Mouse (Mus musculus) left cerebral cortex, postnatal 10 days (tissue): ENCODE data around the gene Cdh24. TPM values are rescaled to one million over a fixed set of nuclear protein-coding genes. Genes with fewer than 3 reads are reported as not detected.

Source experiments
- DNase-seq, 2 experiments: peaks; one replicate each; pipeline ENCODE4 v3.0.0; 2021 to 2022; ENCODE audit warnings: low spot score in 2 of 2, mixed read lengths in 1 of 2; ENCODE audit errors: extremely low spot score in 1 of 2
- intact Hi-C: fragments of 180-260 bp; cut with DNase I; formaldehyde crosslinking; loops from one replicate; pipeline ENCODE4 v1.15.1; 2025
- total RNA-seq, 2 experiments: library from RNA; stranded (reverse); gene quantifications; 2 replicates each; pipeline ENCODE4 v1.2.3; 2021

Cdh24 gene
- total RNA-seq, result 10 to 100 TPM; 11.8 to 15.4 TPM

DNA sequence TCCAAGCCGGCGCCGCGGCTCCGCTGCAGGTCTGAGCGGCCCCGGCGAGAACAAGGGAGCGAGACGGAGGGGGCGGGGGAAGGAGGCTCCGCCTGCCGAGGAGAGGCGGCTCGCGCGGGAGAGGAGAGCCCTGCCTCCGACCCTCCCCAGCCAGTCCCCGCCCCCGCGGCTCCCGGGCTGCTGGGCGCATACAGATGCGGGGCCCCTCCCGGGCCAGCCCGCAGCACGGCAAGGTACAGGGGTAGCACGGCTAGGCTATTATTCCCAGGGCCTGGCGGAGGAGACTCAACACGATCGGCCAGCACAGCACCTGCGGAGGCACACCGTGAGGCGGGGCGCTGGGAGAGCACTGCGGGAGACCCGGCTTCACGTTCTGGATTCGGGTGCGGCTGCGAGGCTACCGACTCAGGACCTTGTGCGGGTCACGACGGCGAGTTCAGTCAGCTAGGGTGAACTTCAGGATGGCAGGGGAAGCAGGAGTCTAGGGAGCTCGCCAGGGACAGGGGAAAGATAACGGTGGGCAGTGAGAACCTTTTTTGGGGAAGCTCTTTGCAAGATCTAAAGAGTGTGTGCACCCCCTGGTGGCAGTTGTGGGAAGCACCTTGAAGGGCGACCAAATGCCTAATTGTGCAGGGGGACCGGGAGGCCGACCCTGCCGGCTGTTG is at the start of gene Cdh24:
Gene Cdh24 (minus strand): TSS at position 60 of the 665 bp plus-strand sequence.
- DNase-seq, result peak; percentile 84 to 94
- intact Hi-C loops, result loop anchor here (2.0 to 5.0 kb wide), 4 partner anchors 73 to 579 kb away; no protein-coding TSS in a partner anchor

DNA sequence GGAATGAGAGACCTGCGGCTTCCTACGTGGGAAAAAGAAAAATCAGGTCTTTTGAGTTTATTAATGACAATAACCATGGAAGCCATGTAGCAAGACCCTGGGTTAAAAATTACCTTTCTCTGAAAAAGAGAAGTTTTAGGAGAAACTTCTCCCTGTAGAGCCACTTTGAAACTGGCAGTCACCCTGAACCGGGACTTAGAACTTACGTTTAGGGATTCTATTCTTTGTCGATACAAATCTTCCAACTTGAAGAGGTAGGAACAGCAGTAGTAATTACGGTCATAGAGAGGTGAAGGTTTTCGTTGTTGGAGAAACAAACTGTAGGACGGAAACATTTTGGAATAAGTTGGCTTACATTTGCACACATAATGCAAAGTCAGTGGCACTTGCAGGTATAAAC is 46.1 kb upstream of the Cdh24 start:
- intact Hi-C loops, result no loop called here

DNA sequence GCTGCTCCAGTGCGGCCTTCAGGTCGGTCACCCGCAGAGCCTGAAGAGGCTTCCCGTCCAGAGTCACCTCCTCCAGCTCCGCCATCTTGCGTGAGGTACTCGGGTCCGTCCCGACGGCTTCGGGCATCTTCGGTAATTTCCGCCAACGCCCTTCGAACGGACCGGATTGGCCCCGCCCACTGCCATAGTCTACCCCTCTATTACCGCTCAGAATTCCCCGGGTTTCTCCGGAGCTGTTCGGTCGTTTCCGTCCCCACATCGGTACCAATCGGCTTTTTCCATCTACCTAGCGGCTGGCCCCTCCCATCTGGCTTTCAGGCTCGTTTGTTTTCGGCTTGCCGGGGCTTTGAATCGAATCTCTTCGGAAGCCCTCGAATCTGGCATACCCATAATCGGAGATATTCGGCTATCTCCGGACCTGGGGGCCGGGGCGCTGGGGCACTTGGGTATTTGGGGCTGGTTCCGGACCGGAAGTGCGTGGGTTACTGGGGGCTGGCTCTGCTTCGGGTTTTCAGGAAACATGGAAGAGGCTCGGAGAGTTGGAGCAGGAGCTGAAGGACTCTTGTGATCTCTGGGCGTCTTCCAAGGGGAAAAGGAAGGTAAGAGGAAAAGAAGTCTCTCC is 45.5 kb upstream of the Cdh24 start, which contains the start of gene Acin1:
Gene Acin1 (minus strand): TSS at position 410 of the 622 bp plus-strand sequence.
- intact Hi-C loops, result no loop called here
- DNase-seq, result peak; percentile 100

More for the DNA sequence above, 46.1 kb upstream of the Cdh24 start:
- no peak for DNase-seq

DNA sequence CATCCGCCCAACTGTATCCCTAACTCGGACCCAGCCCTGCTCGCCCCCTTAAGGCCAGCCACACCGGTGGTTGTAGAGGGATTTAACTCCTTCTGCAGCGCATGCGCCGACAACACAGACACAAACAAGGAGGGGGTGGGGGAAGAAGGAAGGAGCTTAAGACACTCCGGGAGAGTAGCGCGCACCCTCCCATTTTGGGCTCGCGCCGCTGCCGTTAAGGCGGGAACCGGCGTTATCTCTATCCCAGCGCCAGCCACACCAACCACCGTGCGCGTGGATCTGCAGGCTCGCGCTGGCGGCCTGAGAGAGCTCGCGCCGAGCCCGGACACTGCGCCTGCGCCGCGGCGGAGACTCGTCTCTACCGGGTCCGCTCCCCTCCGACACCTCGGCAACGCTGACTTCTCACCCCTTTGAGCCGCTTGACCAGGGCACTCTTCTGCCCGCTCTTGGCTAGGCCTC is 44.9 kb upstream of the Cdh24 start, which contains the start of gene 1700123O20Rik:
Gene 1700123O20Rik (plus strand): TSS at position 154 of the 459 bp plus-strand sequence.
- peak; percentile 65 to 87 for DNase-seq
- intact Hi-C loops, result no loop called here

DNA sequence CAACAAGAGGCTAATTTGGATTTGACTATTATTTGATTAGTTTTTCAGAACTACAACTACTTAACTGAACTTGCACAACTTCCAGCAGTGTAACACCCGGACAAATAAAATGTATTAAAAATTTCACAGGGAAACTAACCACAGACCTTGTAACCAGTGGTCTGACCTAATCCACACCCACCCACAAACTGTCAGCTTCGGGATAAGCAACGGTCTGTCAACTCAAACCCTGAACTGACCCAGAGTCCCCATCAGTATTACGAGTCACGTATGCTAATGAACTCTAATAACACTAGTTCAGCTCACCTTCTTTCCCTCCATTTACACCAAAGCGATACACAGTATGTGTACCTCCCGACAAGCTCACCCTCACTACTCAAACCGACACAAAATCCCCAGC is 44.3 kb upstream of the Cdh24 start:
- intact Hi-C loops, result no loop called here
- DNase-seq, result no peak

DNA sequence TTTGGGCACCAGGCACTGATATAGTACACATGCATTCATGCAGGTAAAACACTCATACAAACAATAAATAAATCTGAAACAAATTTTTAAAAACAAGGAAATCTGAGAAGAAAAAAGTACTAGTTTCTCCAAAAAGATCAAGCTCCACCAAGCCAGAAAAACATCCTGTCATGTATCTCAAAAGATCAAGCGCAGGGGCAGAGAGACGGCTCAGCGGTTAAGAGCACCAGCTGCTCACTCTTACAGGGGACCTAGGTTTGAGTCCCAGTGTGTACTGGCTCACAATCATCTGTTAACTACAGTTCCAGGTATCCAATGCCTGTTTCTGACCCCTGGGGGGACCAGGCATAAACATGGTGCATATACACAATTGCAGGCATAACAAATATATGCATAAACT is 41.2 kb upstream of the Cdh24 start:
- intact Hi-C loops, result no loop called here
- DNase-seq, result no peak

DNA sequence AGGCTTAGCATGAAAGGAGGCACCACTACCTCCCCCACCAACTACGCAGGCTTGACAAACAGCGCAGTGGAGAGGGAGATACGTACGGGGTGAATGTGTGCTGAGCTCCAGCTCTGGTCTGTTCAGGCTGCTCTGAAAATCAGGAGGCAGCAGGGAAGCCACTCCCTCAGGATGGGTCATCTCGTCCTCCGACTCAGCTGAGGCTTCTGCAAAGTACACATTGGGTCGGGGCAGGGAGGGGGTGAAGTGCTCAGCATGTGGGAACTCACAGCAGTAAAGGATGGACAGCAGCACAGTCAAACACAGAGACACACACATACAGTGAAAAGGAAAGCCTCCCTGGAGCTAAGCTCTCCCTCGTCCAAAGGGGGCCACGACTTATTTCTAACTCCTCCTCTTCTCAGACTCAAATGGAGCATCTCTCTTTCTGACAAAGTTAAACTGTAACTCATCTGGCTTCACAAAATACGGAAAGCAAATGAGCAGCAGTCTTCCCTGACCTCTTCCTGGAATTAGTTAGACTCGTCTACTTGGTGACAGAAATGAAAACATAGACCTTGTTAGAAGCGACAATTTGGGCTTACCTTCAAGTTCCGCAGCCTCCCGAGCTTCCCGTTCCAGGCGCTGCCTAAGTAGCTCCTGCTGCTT is 37.6 kb upstream of the Cdh24 start:
- no peak for DNase-seq
- intact Hi-C loops, result no loop called here

DNA sequence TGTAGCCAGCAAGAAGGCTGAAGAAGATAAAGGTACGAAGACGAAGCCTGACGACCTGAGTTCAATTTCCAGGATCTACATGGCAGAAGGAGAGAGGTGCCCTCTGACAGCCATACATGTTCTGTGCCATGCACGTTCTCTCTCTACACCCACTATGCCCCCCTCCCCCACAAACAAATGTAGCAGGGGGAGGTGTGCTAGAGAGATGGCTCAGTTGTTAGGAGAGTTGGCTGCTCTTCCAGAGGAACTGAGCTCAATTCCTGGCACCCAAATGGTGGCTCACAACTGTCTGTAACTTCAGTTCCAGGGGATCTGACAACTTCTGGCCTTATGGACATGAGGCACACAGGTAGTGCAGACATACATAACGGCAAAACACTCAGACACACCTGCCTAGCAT is 35.1 kb upstream of the Cdh24 start:
- intact Hi-C loops, result no loop called here
- no peak for DNase-seq

DNA sequence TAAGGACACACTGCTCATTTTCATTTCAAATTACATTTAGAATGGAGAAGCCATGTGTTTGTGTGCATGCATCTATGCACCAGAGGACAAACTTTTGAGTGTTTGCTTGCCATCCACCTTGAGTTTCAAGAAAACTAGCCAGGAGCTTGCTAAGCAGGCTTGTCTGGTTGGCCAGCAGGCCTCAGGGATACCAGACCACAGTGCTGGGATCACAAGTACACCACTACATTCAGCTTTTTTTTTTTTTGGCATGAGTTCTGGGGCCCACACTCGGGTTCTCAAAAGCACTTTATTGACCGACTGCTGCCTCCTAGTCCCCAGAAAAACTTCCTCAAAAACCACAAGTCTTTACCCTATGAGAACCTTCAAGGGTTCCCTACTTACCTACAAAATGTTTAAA is 33.2 kb upstream of the Cdh24 start:
- DNase-seq, result no peak
- intact Hi-C loops, result no loop called here

DNA sequence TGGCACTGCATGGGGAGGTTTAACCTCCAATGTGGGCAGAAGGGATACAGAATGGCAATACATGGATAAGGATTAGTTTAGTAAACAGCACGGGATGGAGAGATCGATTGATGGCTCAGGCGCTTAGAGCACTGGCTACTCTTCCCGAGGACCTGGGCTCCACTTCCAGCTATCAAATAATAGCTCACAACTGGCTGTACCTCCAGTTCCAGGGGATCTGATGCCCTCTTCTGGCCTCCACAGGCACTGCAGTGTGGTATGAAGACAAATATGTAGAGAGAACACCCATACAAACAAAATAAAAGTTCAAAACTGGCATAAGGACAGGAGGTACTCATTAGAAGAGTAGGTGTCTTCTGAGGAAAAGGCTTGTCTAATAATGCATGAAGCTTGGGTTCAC is 28.2 kb upstream of the Cdh24 start:
- intact Hi-C loops, result no loop called here
- peak in 1 of 2 experiments; percentile 49 for DNase-seq

DNA sequence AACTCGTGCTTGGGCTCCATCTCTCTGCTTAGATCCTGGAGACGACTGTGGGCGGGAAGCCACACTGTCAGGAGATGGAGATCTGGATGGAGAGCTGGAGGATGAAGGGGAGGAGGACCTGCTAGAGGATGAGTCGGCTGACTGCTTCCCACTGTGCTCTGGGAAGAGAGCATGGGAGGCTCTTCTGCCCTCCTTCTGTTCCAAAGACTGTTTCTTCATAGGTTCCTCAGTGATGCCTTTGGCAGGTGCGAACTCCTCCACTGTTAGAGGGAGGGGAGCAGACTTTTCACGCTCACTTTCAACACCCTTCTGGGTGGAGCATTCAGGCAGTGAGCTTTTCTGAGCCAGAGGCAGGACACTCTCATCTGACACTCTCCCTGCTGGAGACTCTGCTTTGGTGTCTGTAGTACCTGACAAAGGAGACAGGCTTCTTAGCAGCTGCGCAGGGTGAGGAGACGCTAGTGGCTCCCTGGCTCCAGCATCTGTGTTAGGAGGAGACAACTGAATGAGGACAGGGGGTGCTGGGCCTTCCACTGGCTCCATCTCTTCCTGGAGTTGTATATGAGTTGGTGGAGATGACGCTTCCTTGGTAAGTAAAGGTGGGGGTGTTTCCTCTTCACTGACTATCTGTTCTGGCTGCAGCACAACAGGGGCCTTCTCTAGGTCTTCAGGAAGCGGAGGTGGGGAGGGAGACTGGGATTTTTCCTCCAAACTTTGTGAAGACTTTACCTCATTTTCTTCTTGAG is 23.5 kb upstream of the Cdh24 start:
- intact Hi-C loops, result no loop called here
- no peak for DNase-seq

DNA sequence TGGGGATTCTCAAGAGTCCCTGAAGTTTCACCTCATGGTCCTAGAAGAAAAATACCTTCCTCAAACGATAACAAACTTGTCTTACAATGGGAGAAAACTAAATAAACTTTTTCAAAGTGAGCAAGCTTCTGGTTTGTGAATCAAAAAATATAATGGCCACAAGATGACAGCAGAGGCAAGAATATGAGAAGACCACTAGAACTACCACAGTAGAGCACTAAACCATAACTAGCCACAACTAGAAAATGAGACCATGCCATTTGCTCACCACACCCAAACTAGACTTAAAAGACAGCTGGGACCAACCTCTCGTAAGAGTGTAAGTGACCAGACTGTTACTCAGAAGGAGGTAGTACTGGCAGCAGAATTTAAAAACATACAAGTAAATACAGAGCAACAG is 18.8 kb upstream of the Cdh24 start:
- intact Hi-C loops, result no loop called here
- DNase-seq, result no peak

DNA sequence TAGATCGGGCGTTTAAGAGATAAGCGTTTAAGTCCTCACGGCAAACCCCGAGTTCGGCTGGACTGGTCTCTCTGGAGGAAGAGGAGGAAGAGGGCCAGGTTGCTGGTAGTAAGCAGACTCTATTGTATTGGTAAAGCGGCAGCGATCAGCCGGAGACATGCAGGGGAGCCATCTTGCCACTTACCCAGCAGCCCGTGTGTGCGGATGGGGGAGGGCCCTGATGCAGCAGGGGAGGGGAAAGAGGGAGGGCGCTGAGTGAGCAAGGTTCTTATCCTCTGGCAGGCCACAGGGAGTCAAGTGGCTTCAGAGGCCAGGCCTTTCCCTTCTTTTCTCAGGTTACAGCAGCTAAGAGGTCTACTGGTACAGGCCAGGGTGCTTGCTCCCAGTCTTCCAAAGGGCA is 12.3 kb upstream of the Cdh24 start:
- intact Hi-C loops, result no loop called here
- DNase-seq, result peak; percentile 81 to 90

DNA sequence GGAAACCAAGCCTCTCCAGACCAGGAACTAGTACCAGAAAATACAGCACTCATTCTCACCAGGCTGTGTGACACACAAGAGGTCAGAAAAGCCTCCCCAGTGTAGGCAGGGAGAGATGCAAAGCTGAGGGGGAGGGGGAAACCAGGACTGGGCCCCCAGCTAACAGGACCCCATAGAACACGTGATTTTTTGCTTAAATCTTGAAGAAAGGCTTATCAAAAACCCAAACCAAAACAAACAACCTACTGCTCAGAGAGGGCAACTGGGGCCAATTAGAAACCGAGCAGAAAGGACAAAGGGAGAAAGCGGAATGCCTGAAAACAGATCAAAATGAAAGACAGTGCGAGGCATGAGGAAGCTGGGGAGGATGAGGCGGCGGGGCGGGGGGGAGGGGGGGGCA is 11.6 kb upstream of the Cdh24 start:
- intact Hi-C loops, result no loop called here
- DNase-seq, result no peak

DNA sequence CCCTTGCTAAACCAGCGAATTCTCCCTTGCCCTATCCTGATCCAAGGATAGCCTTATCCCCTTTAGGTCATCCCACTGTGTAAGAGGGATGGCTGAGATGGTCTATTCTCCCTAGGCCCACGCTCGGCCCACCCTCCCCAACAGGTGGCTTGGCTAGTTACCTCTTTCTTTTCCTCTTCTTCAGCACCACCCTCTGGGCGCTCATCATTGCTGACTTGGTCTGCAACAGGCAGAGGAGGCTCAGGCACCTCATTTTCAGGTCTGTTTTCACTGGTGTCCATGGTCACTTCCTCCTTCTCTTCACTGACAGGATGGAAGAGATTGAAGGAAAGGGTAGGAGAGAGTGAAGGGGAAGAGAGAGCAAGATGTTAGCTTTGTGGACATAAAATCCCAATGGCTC is 10.4 kb upstream of the Cdh24 start:
- peak in 1 of 2 experiments; percentile 26 for DNase-seq
- intact Hi-C loops, result no loop called here

DNA sequence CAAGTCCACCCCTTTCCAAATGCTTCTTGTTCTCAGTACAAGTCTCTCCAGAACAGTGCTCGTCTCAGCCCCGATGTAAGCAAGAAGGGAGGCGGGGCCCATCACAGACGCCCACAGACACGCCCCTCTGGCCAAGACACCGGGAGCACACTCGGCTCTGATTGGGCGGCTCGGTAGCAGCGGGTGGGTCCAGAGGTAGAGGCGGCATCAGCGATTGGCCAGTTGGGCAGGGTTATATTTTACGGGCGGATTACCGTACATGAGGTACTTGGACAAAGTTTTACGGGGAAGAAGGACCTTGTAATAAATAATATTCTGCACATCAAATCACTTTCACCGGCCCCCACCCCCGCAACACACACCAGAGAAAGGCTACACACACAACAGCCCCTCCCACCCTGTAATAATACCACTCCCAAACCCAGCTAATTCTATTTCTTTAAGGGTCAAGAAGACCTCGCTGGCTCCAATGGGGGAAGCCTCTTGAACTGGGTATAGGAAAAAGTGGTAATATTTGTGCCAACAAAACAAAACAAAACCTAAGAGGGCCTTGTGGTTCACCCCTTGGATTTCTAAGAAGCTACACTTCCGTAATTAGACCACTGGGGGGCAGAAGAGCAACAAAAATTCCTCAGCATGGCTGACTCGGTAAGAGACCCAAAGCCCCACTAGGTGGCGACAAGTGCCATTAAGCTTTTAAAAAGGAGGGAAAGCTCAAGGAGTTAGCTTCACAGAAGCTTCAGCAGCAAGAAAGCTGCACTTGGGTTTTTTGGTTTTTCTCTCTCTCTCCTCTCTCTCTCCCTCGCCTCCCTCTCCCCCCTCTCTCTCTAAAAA is 9.7 kb upstream of the Cdh24 start:
- peak; percentile 79 to 88 for DNase-seq
- intact Hi-C loops, result no loop called here

DNA sequence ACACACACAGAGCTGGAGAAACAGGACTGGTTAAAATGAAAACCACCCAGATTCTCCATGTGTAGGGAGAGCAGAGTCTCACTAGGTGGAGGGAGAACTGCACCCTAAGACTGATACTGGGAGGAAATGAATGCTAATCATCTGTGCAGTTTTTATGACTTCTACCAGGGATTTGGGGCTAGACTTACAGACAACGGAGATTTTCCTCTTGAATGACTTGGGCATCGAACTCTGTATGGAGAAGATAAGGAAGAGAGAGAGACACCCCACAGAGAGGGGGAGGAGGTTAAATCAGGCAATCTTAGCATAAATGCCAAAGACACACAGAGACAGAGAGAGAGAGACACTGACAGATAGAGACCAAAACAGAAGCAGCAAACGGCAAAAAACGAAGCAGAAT is 6.7 kb upstream of the Cdh24 start:
- DNase-seq, result no peak
- intact Hi-C loops, result no loop called here

DNA sequence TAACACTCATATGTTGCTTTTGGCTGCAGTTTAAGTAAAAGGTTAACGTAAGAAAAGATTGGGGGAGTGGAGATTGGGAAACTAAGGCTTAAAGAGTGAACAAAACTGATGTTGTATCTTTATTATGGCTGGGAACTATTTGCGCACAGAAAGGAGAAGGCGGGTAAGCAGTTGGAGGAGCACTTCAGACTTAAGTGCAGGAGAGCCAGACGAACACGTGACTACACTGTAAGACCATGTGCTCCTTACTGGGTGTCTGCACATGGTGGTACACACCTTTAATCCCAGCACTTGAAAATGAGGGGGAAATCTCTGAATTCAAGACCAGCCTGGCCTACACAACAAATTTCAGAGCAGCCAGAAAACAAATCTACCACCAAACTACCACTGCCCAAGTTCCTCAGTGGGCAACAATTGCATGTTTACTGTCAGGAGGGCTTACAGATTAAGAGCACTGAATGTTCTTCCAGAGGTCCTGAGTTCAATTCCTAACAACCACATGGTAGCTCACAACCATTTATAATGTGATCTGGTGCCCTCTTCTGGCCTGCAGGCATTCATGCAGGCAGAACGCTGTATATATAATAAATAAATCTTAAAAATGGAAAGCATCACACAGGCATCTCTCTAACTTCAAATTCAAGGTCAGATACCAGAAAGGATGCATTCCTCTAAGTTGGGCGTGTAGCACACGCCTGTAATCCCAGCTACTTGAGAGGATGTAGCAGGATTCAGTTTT is 5.9 kb upstream of the Cdh24 start:
- DNase-seq, result no peak
- intact Hi-C loops, result no loop called here
